Mouse (Mus musculus) hindbrain, embryonic 12.5 days (tissue): ENCODE measurements at regions not wholly inside any gene's neighbourhood (a gene's known extent, or its start where the extent isn't known, plus 50 kb on each side); places are given as distances from the start of the nearest gene placed in this dataset.
A peak's percentile ranks its signal among the peaks of the same experiment; 100 is the strongest.

Experiments used
- ATAC-seq: fragments of 200-750 bp; cut with Nextera tagmentation; 2 replicates; pipeline ENCODE4 v1.8.0; 2017; ENCODE audit warnings: moderate TSS enrichment; ENCODE audit not compliant: low FRiP score
- H3K27ac ChIP-seq: fragments of 300-500 bp; sonication (generic); 2 replicates; pipeline ENCODE4 v1.5.1; 2016; ENCODE audit warnings: mild to moderate bottlenecking
- H3K27me3 ChIP-seq: fragments of 300-500 bp; sonication (generic); 2 replicates; pipeline ENCODE4 v1.6.1; 2016; ENCODE audit warnings: mild to moderate bottlenecking
- H3K36me3 ChIP-seq: fragments of 300-500 bp; sonication (generic); 2 replicates; pipeline ENCODE4 v1.6.1; 2016; ENCODE audit warnings: mild to moderate bottlenecking
- H3K4me1 ChIP-seq: fragments of 300-500 bp; sonication (generic); 2 replicates; pipeline ENCODE4 v1.6.1; 2016
- H3K4me2 ChIP-seq: fragments of 300-500 bp; sonication (generic); replicated peaks from 2 replicates; pipeline ENCODE4 v1.6.1; 2016; ENCODE audit warnings: mild to moderate bottlenecking
- H3K4me3 ChIP-seq: fragments of 300-500 bp; sonication (generic); 2 replicates; pipeline ENCODE4 v1.5.1; 2016; ENCODE audit warnings: mild to moderate bottlenecking
- H3K9ac ChIP-seq: fragments of 300-500 bp; sonication (generic); 2 replicates; pipeline ENCODE4 v1.6.1; 2016; ENCODE audit warnings: mild to moderate bottlenecking, moderate library complexity
- H3K9me3 ChIP-seq: fragments of 300-500 bp; sonication (generic); replicated peaks from 2 replicates; pipeline ENCODE4 v1.6.1; 2016; ENCODE audit warnings: mild to moderate bottlenecking
- WGBS: fragments of 180-500 bp; shearing (Covaris S2); methylation state at CpG from one replicate; pipeline ENCODE4 v1.1.7; 2016; 5-methylcytosine and 5-hydroxymethylcytosine counted together

DNA sequence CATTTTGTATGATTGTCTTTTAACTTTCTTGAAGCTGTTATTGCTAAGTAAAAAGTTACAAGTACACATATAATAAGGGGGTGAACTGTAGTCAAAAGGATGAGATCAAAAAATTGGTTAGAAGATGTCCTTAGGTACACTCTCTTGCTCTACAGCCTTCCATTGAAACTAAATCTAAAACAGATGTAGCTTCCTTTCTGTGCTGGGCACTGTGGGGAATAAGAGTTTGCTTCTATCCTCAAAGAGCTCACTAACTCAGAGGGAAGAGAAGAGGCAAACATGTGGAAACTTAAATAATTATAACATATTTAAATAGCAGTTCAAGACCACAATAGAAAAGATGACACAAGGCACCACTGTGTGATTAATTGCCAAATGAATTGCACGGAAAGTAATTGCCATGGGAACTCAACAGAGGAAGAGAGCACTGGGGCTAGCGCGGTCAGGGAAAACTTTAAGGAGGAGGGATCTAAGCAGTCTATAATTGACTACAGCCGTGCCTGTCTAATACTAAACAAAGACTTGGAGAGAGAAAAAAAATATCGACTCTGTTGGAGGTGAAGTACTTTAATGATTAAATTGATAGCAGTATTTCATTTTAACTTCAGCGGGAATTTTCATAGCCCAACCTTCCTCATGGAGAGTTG is 57.9 kb upstream of the Ammecr1 start:
- no peaks in the 10 kb centered on the region for H3K9me3 ChIP-seq
- no peak overlapping the region for H3K9ac ChIP-seq
- H3K4me1 ChIP-seq, result no peaks in the 10 kb centered on the region
- no peak for ATAC-seq
- no peak overlapping the region for H3K4me3 ChIP-seq
- no peak overlapping the region for H3K27ac ChIP-seq
- WGBS, result 56% methylated on average over 6 of the region's 6 CpGs
- no peaks in the 10 kb centered on the region; the same call in 1 of the 2 replicates for H3K27me3 ChIP-seq
- no peaks in the 10 kb centered on the region for H3K36me3 ChIP-seq
- no peak overlapping the region for H3K4me2 ChIP-seq

DNA sequence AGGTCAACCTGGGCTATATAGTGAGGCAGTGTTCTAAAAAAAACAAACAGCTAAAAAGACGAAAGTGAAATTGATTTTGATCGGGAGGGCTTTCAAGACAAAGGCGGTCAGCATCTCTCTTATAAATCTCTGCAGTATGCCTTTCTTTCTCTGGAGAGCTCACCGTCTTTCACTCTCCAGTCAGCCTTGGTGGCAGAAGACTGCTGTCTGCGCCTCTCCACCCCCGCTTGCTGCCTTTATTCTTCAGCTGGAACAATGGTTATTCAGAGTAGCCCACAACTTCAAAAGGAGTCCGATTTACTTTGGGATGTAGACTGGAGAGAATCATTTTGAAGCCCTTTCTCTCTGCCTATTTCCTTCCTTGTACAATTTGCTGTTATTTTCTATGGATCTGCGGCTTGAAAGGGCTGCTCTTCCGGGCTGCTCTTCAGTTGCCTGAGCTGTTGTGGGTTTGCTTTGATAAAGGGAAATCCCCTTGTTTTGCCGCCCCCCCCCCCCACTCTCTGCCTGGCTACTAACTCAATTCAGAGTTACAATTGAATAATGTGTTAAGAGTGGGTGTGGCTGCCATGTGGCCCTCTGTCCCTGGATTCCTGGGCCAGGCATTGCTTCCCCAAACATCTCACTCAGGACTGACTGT is 64.0 kb upstream of the Ammecr1 start:
- 34% methylated on average over 10 of the region's 10 CpGs for WGBS
- H3K27ac ChIP-seq, result no peak overlapping the region
- H3K4me1 ChIP-seq, result no peaks in the 10 kb centered on the region
- no peaks in the 10 kb centered on the region for H3K9me3 ChIP-seq
- no peak for ATAC-seq
- peaks cover 14% of the 10 kb centered on the region; the same call in 1 of the 2 replicates for H3K27me3 ChIP-seq
- 0 out of 2 replicates have a peak overlapping the region, but pooled peaks have one; percentile 15 for H3K4me2 ChIP-seq
- H3K9ac ChIP-seq, result no peak overlapping the region
- no peak overlapping the region for H3K4me3 ChIP-seq
- no peaks in the 10 kb centered on the region for H3K36me3 ChIP-seq

DNA sequence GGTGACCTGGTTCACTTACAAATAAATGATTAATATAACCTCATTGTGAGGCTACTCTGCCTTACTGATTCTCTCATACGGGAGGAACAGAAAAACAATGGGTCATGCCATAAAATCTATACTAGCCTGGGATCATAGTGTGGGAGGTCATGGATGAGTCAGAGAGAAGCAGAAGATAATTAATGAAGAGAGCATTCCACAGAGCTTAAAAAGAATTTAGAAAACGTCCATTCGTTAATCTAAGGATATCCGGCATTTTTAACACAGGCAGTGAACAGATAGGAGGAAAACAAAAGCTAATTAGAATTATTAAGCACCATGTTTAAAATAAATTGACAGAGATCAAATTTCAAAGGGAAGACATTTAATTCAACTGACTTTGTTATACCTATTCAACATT is 59.5 kb upstream of the Rtl9 start:
- H3K27ac ChIP-seq, result no peak overlapping the region
- H3K4me1 ChIP-seq, result no peaks in the 10 kb centered on the region
- no peak overlapping the region for H3K4me2 ChIP-seq
- no peak overlapping the region for H3K4me3 ChIP-seq
- H3K9ac ChIP-seq, result no peak overlapping the region
- WGBS, result 75% methylated on average over 4 of the region's 4 CpGs
- H3K9me3 ChIP-seq, result no peaks in the 10 kb centered on the region
- no peak for ATAC-seq
- peaks cover 23% of the 10 kb centered on the region; the same call in 1 of the 2 replicates for H3K27me3 ChIP-seq
- no peaks in the 10 kb centered on the region for H3K36me3 ChIP-seq

DNA sequence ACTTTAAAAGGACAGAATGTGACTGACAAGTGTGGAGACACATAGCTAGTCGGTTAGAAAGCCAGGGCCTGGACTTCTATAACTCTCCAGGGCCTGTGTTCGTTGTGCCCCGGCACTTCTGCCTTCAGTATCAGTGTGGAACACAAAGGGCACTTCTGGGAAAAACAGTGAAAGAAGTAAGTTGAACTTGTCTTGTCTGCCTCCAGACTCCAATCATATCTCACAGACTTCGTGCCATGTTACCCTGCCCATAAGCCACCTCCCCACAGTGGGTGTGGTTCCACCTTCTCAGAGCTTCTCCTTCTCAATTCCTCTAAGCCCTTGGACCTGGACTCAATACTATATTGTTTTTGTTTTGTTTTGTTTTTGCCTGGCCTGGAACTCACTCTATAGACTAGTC is 55.1 kb upstream of the Rtl9 start:
- WGBS, result 88% methylated on average over 4 of the region's 4 CpGs
- Histone ChIP-seq H3K9me3 (no peaks in the 10 kb centered on the region), H3K4me2 (no peak overlapping the region), H3K4me3 (no peak overlapping the region), H3K27me3 (peaks cover 6% of the 10 kb centered on the region; the same call in 1 of the 2 replicates), H3K36me3 (no peaks in the 10 kb centered on the region), H3K27ac (no peak overlapping the region), H3K4me1 (no peaks in the 10 kb centered on the region), H3K9ac (no peak overlapping the region)
- no peak for ATAC-seq

DNA sequence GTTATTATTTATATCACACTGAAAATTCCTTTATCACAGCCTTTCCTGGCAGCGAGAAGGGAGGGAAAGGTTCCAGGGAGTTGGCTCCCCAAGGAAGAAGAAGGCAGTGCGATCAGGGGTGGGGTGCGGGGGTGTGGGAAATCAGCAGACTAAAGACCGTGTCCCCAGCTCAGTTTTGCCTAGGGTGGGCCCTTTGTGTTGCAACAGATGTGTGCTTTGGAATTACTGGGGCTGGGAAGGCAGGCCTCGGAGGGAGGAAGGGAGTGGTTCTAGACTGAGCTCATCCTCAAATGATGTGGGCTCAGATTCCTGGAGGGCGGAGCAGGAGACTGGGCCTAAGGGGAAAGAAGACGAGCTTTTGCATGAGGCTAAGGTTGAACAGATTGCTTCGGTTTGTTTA is 53.1 kb upstream of the Rtl9 start:
- 78% methylated on average over 8 of the region's 8 CpGs for WGBS
- 0 out of 2 replicates have a peak, but pooled peaks cover 6% of the 10 kb centered on the region for H3K27me3 ChIP-seq

More for the DNA sequence above, 53.1 kb upstream of the Rtl9 start:
- Histone ChIP-seq H3K4me1 (no peaks in the 10 kb centered on the region), H3K9ac (no peak overlapping the region), H3K4me3 (no peak overlapping the region), H3K36me3 (no peaks in the 10 kb centered on the region), H3K27ac (no peak overlapping the region), H3K4me2 (no peak overlapping the region), H3K9me3 (no peaks in the 10 kb centered on the region)
- ATAC-seq, result no peak
